Mouse (Mus musculus): ENCODE data around the gene Gm6525. TPM values are rescaled to one million over a fixed set of nuclear protein-coding genes. Genes with fewer than 3 reads are reported as not detected.

Gm6525 gene
- total and polyA plus RNA-seq, 2 experiments from 2014 or later: 0.29 to 2.1 TPM

GRCm38 (mm10) chr3:84218498-84218897 lies 44.6 kb downstream of the Gm6525 start:
- peak overlapping the region; percentile 64; the same call in 1 of the 2 replicates for H3K9ac ChIP-seq
- ATAC-seq: no peak
- peak overlapping the region; percentile 51 for H3K4me3 ChIP-seq (ENCODE audit: low read depth, low read length)
- no peak for TF ChIP-seq CTCF (IDR thresholded peaks at IDR 0.05; ENCODE audit: low read depth)
- peaks cover 37% of the 10 kb centered on the region for H3K4me1 ChIP-seq (ENCODE audit: insufficient read depth)
- peak overlapping the region; percentile 68; the same call in 1 of the 2 replicates for H3K27ac ChIP-seq (ENCODE audit: low read depth, low read length)
- H3K4me2 ChIP-seq (ENCODE audit: low read depth): peak overlapping the region; percentile 56
- 33% methylated on average over 2 of the region's 2 CpGs for WGBS
- H3K9me3 ChIP-seq (ENCODE audit: low read length): no peaks in the 10 kb centered on the region
- DNase-seq: no peak
- H3K27me3 ChIP-seq (ENCODE audit: insufficient read depth, low read length): no peaks in the 10 kb centered on the region
- H3K36me3 ChIP-seq (ENCODE audit: insufficient read depth): no peaks in the 10 kb centered on the region

- H3K27me3 ChIP-seq (ENCODE audit: insufficient read depth, low read length): no peaks in the 10 kb centered on the region
- peak overlapping the region; percentile 56 for H3K4me2 ChIP-seq (ENCODE audit: low read depth)
- peak overlapping the region; percentile 51 for H3K4me3 ChIP-seq (ENCODE audit: low read depth, low read length)
- TF ChIP-seq CTCF (IDR thresholded peaks at IDR 0.05; ENCODE audit: low read depth): peak; percentile 30
- peak overlapping the region; percentile 86 for H3K27ac ChIP-seq (ENCODE audit: low read depth, low read length)
- no peaks in the 10 kb centered on the region for H3K36me3 ChIP-seq (ENCODE audit: insufficient read depth)
- peak overlapping the region; percentile 64 for H3K9ac ChIP-seq
- ATAC-seq: no peak
- peaks cover 37% of the 10 kb centered on the region for H3K4me1 ChIP-seq (ENCODE audit: insufficient read depth)
- no peaks in the 10 kb centered on the region for H3K9me3 ChIP-seq (ENCODE audit: low read length)
- 8% methylated on average over 2 of the region's 2 CpGs for WGBS
- DNase-seq: no peak
Observed at GRCm38 (mm10) chr3:84219166-84219710, 45.3 kb downstream of the Gm6525 start.

GRCm38 (mm10) chr3:84219720-84220273 lies 45.9 kb downstream of the Gm6525 start:
- H3K9me3 ChIP-seq (ENCODE audit: low read length): no peaks in the 10 kb centered on the region
- ATAC-seq (peak; percentile 38; the same call in 1 of the 2 replicates), DNase-seq (peak; percentile 74)
- no peak for TF ChIP-seq CTCF (IDR thresholded peaks at IDR 0.05; ENCODE audit: low read depth)
- H3K9ac ChIP-seq: peak overlapping the region; percentile 64
- under 1% methylated on average over 9 of the region's 9 CpGs for WGBS
- H3K27ac ChIP-seq (ENCODE audit: low read depth, low read length): peak overlapping the region; percentile 86
- peak overlapping the region; percentile 56 for H3K4me2 ChIP-seq (ENCODE audit: low read depth)
- no peaks in the 10 kb centered on the region for H3K36me3 ChIP-seq (ENCODE audit: insufficient read depth)
- H3K4me3 ChIP-seq (ENCODE audit: low read depth, low read length): peak overlapping the region; percentile 51
- no peaks in the 10 kb centered on the region for H3K27me3 ChIP-seq (ENCODE audit: insufficient read depth, low read length)
- H3K4me1 ChIP-seq (ENCODE audit: insufficient read depth): peaks cover 32% of the 10 kb centered on the region

GRCm38 (mm10) chr3:84220326-84220725 lies 46.4 kb downstream of the Gm6525 start:
- H3K27me3 ChIP-seq (ENCODE audit: insufficient read depth, low read length): no peaks in the 10 kb centered on the region
- no peaks in the 10 kb centered on the region for H3K9me3 ChIP-seq (ENCODE audit: low read length)
- H3K4me2 ChIP-seq (ENCODE audit: low read depth): peak overlapping the region; percentile 56
- no peaks in the 10 kb centered on the region for H3K36me3 ChIP-seq (ENCODE audit: insufficient read depth)
- H3K27ac ChIP-seq (ENCODE audit: low read depth, low read length): peak overlapping the region; percentile 86
- ATAC-seq: peak; percentile 32
- no peak for DNase-seq
- peak overlapping the region; percentile 64 for H3K9ac ChIP-seq
- TF ChIP-seq CTCF (IDR thresholded peaks at IDR 0.05; ENCODE audit: low read depth): no peak
- WGBS: 2% methylated on average over 9 of the region's 9 CpGs
- peaks cover 28% of the 10 kb centered on the region for H3K4me1 ChIP-seq (ENCODE audit: insufficient read depth)
- peak overlapping the region; percentile 51 for H3K4me3 ChIP-seq (ENCODE audit: low read depth, low read length)

- no peak for TF ChIP-seq CTCF (IDR thresholded peaks at IDR 0.05; ENCODE audit: low read depth)
- under 1% methylated on average over 11 of the region's 11 CpGs for WGBS
- Histone ChIP-seq H3K27me3 (ENCODE audit: insufficient read depth, low read length) (no peaks in the 10 kb centered on the region), H3K36me3 (ENCODE audit: insufficient read depth) (no peaks in the 10 kb centered on the region), H3K9ac (peak overlapping the region; percentile 64), H3K27ac (ENCODE audit: low read depth, low read length) (peak overlapping the region; percentile 86), H3K4me2 (ENCODE audit: low read depth) (peak overlapping the region; percentile 56), H3K4me1 (ENCODE audit: insufficient read depth) (peaks cover 28% of the 10 kb centered on the region), H3K4me3 (ENCODE audit: low read depth, low read length) (peak overlapping the region; percentile 51), H3K9me3 (ENCODE audit: low read length) (no peaks in the 10 kb centered on the region)
- DNase-seq (peak; percentile 90), ATAC-seq (peak; percentile 93)
Observed at GRCm38 (mm10) chr3:84220748-84221147, 46.8 kb downstream of the Gm6525 start.

Other genes starting within 250 kb of the Gm6525 start
- gene Tmem131l, start 133.9 kb upstream of the Gm6525 start, total RNA-seq (2014; rRNA removed): 59.3 and 65.0 TPM in 2 replicates
- gene Tmem131l, start 133.9 kb upstream of the Gm6525 start, polyA plus RNA-seq (2015; fragmentation: Nextera tagmentation; extraction: Ambion mirVana): 32.3 and 37.5 TPM in 2 replicates
- 2.1 and 3.0 TPM in 2 replicates for gene Mnd1, start 18.3 kb upstream of the Gm6525 start, total RNA-seq (2014; rRNA removed)
- gene Mnd1, start 18.3 kb upstream of the Gm6525 start, polyA plus RNA-seq (2015; fragmentation: Nextera tagmentation; extraction: Ambion mirVana): 2.4 and 2.5 TPM in 2 replicates
- gene Trim2, start 132.8 kb downstream of the Gm6525 start, total RNA-seq (2014; rRNA removed): 186 and 218 TPM in 2 replicates
- gene Trim2, start 132.8 kb downstream of the Gm6525 start, polyA plus RNA-seq (2015; fragmentation: Nextera tagmentation; extraction: Ambion mirVana): 75.9 and 127 TPM in 2 replicates

Data from forebrain, postnatal 0 days (tissue).